Mouse (Mus musculus) spleen, adult 18-20 months (tissue): ENCODE measurements around the gene Dmrtc2.
"Not testable (repeated sequence)": the region's sequence is repeated elsewhere in the genome, so short reads cannot be mapped to it uniquely, and the experiment has no call there.

Experiments used
- DNase-seq, 2 experiments: peaks; one replicate each; pipeline ENCODE4 v3.0.0; 2022; ENCODE audit warnings: mixed read lengths in 2 of 2

Dmrtc2 gene

GRCm38 (mm10) chr7:24869532-24870165 lies at the start of gene Dmrtc2, which contains the start of gene Lypd4:
Dmrtc2 (plus strand) TSS chr7:24870057.
Lypd4 (minus strand) TSS chr7:24869941.
- DNase-seq = no peak

GRCm38 (mm10) chr7:24824452-24824851 lies 45.4 kb upstream of the Dmrtc2 start:
- DNase-seq = no peak

GRCm38 (mm10) chr7:24827181-24827580 lies 42.7 kb upstream of the Dmrtc2 start:
- no peak for DNase-seq

- DNase-seq = peak; percentile 48 to 55
Measured at GRCm38 (mm10) chr7:24838732-24839409, 31.0 kb upstream of the Dmrtc2 start.

- DNase-seq = peak; percentile 36 to 38
Measured at GRCm38 (mm10) chr7:24839410-24839808, 30.4 kb upstream of the Dmrtc2 start.

GRCm38 (mm10) chr7:24840331-24840730 lies 29.5 kb upstream of the Dmrtc2 start:
- DNase-seq = no peak

- no peak for DNase-seq
Measured at GRCm38 (mm10) chr7:24841009-24841408, 28.8 kb upstream of the Dmrtc2 start.

GRCm38 (mm10) chr7:24844144-24844543 lies 25.7 kb upstream of the Dmrtc2 start:
- DNase-seq = no peak

GRCm38 (mm10) chr7:24845181-24845580 lies 24.7 kb upstream of the Dmrtc2 start:
- DNase-seq = no peak

- DNase-seq = no peak
Measured at GRCm38 (mm10) chr7:24845713-24846112, 24.1 kb upstream of the Dmrtc2 start.

GRCm38 (mm10) chr7:24846576-24846975 lies 23.3 kb upstream of the Dmrtc2 start:
- DNase-seq = not testable (repeated sequence)

GRCm38 (mm10) chr7:24850162-24850561 lies 19.7 kb upstream of the Dmrtc2 start:
- DNase-seq = no peak

GRCm38 (mm10) chr7:24850899-24851303 lies 19.0 kb upstream of the Dmrtc2 start:
- DNase-seq = no peak

GRCm38 (mm10) chr7:24851596-24852325 lies 18.1 kb upstream of the Dmrtc2 start:
- no peak for DNase-seq

- DNase-seq = no peak
Measured at GRCm38 (mm10) chr7:24852557-24853232, 17.2 kb upstream of the Dmrtc2 start.

GRCm38 (mm10) chr7:24853233-24853563 lies 16.7 kb upstream of the Dmrtc2 start:
- DNase-seq = no peak

GRCm38 (mm10) chr7:24853695-24854094 lies 16.2 kb upstream of the Dmrtc2 start:
- DNase-seq = no peak

GRCm38 (mm10) chr7:24856460-24857120 lies 13.3 kb upstream of the Dmrtc2 start:
- DNase-seq = no peak

- DNase-seq = no peak
Measured at GRCm38 (mm10) chr7:24859234-24859633, 10.6 kb upstream of the Dmrtc2 start.

GRCm38 (mm10) chr7:24861913-24862312 lies 7.9 kb upstream of the Dmrtc2 start, which contains the start of gene Gm9844:
Gm9844 (plus strand) TSS chr7:24862213.
- DNase-seq = no peak

GRCm38 (mm10) chr7:24862853-24863252 lies 7.0 kb upstream of the Dmrtc2 start:
- no peak for DNase-seq

- DNase-seq = no peak
Measured at GRCm38 (mm10) chr7:24864156-24864555, 5.7 kb upstream of the Dmrtc2 start.

- DNase-seq = no peak
Measured at GRCm38 (mm10) chr7:24869080-24869479, 777 bp upstream of the Dmrtc2 start.
